Mouse (Mus musculus) kidney, adult 2 months (tissue): ENCODE data around the gene Bmp4. TPM values are rescaled to one million over a fixed set of nuclear protein-coding genes. Genes with fewer than 3 reads are reported as not detected.
A peak's percentile ranks its signal among the peaks of the same experiment; 100 is the strongest.

Source experiments
- DNase-seq: peaks from one replicate; pipeline ENCODE4 v3.0.0; 2021
- H3K27ac ChIP-seq: fragments of 200-500 bp; 2 replicates; pipeline ENCODE4 v1.5.1; 2012; ENCODE audit warnings: low read depth, low read length, control low read depth, inconsistent platforms; ENCODE audit not compliant: insufficient read depth
- H3K27me3 ChIP-seq: fragments of 200-500 bp; replicated peaks from 2 replicates; pipeline ENCODE4 v1.6.1; 2012; ENCODE audit warnings: mild to moderate bottlenecking, moderate library complexity, low read length, inconsistent platforms; ENCODE audit not compliant: control insufficient read depth, insufficient read depth
- H3K36me3 ChIP-seq: fragments of 200-500 bp; 2 replicates; pipeline ENCODE4 v1.6.1; 2012; ENCODE audit warnings: mild to moderate bottlenecking, moderate library complexity, low read length, inconsistent platforms; ENCODE audit not compliant: control insufficient read depth, insufficient read depth
- H3K4me1 ChIP-seq: fragments of 200-500 bp; 2 replicates; pipeline ENCODE4 v1.6.1; 2011; ENCODE audit warnings: low read length; ENCODE audit not compliant: control insufficient read depth, insufficient read depth
- H3K4me3 ChIP-seq: fragments of 200-500 bp; 2 replicates; pipeline ENCODE4 v1.5.1; 2011; ENCODE audit warnings: mild to moderate bottlenecking, low read depth, low read length, control low read depth; ENCODE audit not compliant: insufficient read depth
- CTCF ChIP-seq: fragments of 200-500 bp; conservative IDR thresholded peaks from 2 replicates; pipeline ENCODE4 v1.5.1; 2011; ENCODE audit warnings: low read depth, mild to moderate bottlenecking, control low read depth, low read length, moderate library complexity, mixed read lengths; ENCODE audit not compliant: insufficient read depth, insufficient read length
- POLR2A ChIP-seq: fragments of 200-500 bp; IDR thresholded peaks from one replicate; pipeline ENCODE4 v1.6.1; 2011; ENCODE audit warnings: low read depth, low read length, control low read depth
- WGBS: fragments of 180-500 bp; shearing (Covaris S2); methylation state at CpG from one replicate; pipeline ENCODE4 v1.1.7; 2018; 5-methylcytosine and 5-hydroxymethylcytosine counted together
- polyA plus RNA-seq: library from polyadenylated mRNA; depleted of rRNA; stranded (reverse); fragments of >200 nt; gene quantifications from 2 replicates; pipeline ENCODE4 v1.2.3, GENCODE M21; 2012

Bmp4 gene
- polyA plus RNA-seq, 1 experiment = 149 TPM

- Histone ChIP-seq H3K27ac (no peak overlapping the region), H3K27me3 (no peaks in the 10 kb centered on the region), H3K36me3 (no peaks in the 10 kb centered on the region), H3K4me3 (no peak overlapping the region), H3K4me1 (peaks cover 3% of the 10 kb centered on the region; the same call in 1 of the 2 replicates)
- no peak for DNase-seq
- TF ChIP-seq POLR2A (no peak), CTCF (no peak)
- 55% methylated on average over 6 of the region's 6 CpGs for WGBS
Observed at GRCm38 (mm10) chr14:46391621-46392170, 1.2 kb upstream of the Bmp4 start.

GRCm38 (mm10) chr14:46389438-46390248 lies 826 bp downstream of the Bmp4 start:
- Histone ChIP-seq H3K4me3 (peak overlapping the region; percentile 51), H3K27me3 (no peaks in the 10 kb centered on the region), H3K36me3 (no peaks in the 10 kb centered on the region; the same call in 1 of the 2 replicates), H3K4me1 (peaks cover 3% of the 10 kb centered on the region), H3K27ac (peak overlapping the region; percentile 51)
- TF ChIP-seq POLR2A (no peak), CTCF (no peak)
- no peak for DNase-seq
- WGBS = 28% methylated on average over 24 of the region's 24 CpGs

GRCm38 (mm10) chr14:46388636-46389035 lies 1.8 kb downstream of the Bmp4 start:
- Histone ChIP-seq H3K4me3 (peak overlapping the region; percentile 77), H3K4me1 (peaks cover 3% of the 10 kb centered on the region), H3K27me3 (no peaks in the 10 kb centered on the region), H3K27ac (peak overlapping the region; percentile 32), H3K36me3 (peaks cover 2% of the 10 kb centered on the region; the same call in 1 of the 2 replicates)
- DNase-seq = peak; percentile 77
- under 1% methylated on average over 27 of the region's 27 CpGs for WGBS
- TF ChIP-seq CTCF (peak; percentile 41), POLR2A (no peak)

- H3K4me1 ChIP-seq = peaks cover 3% of the 10 kb centered on the region
- under 1% methylated on average over 41 of the region's 41 CpGs for WGBS
- TF ChIP-seq CTCF = no peak
- peak; percentile 19 for TF ChIP-seq POLR2A
- no peaks in the 10 kb centered on the region for H3K27me3 ChIP-seq
- H3K4me3 ChIP-seq = peak overlapping the region; percentile 77
- H3K27ac ChIP-seq = peak overlapping the region; percentile 92
- peaks cover 3% of the 10 kb centered on the region; the same call in 1 of the 2 replicates for H3K36me3 ChIP-seq
- peak; percentile 70 for DNase-seq
Observed at GRCm38 (mm10) chr14:46387821-46388481, 2.5 kb downstream of the Bmp4 start.

GRCm38 (mm10) chr14:46387357-46387671 lies 3.2 kb downstream of the Bmp4 start:
- WGBS = under 1% methylated on average over 27 of the region's 27 CpGs
- H3K27ac ChIP-seq = peak overlapping the region; percentile 92
- H3K4me3 ChIP-seq = peak overlapping the region; percentile 77
- DNase-seq = peak; percentile 94
- H3K4me1 ChIP-seq = peaks cover 3% of the 10 kb centered on the region
- no peaks in the 10 kb centered on the region for H3K27me3 ChIP-seq
- peaks cover 3% of the 10 kb centered on the region; the same call in 1 of the 2 replicates for H3K36me3 ChIP-seq
- TF ChIP-seq CTCF (no peak), POLR2A (peak; percentile 32)

- Histone ChIP-seq H3K27ac (peak overlapping the region; percentile 91), H3K36me3 (peaks cover 3% of the 10 kb centered on the region; the same call in 1 of the 2 replicates), H3K4me1 (peaks cover 1% of the 10 kb centered on the region), H3K27me3 (no peaks in the 10 kb centered on the region), H3K4me3 (peak overlapping the region; percentile 64)
- TF ChIP-seq POLR2A (peak; percentile 85), CTCF (no peak)
- DNase-seq = peak; percentile 57
- WGBS = under 1% methylated on average over 28 of the region's 28 CpGs
Observed at GRCm38 (mm10) chr14:46386478-46387356, 3.8 kb downstream of the Bmp4 start.
